Mouse (Mus musculus) telencephalon, adult 2 months (tissue): ENCODE measurements around the gene Kcnma1.

Experiments
- DNase-seq: peaks from one replicate; pipeline ENCODE4 v3.0.0-alpha.2; 2011; ENCODE audit warnings: low read depth, low spot score

Gene Kcnma1

DNA sequence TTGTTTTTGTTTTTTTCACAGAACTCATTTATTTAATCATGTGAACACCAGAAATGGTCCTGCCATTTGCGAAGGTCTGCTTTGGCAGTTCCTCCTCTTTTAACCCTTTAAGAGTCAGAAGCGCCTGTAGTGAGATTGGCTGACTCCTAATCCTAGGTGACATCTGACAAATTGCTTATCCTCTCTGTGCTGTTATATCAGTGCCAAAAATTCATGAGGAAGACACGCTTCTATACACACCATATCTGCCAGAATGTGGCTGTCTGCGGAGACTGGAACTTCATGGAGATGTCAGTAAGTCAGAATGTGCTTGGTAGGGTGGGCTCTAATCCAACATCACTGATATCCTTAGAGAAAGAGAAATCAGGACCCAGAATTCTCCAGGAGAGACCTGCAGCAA lies 157.3 kb downstream of the Kcnma1 start:
- no peak for DNase-seq

DNA sequence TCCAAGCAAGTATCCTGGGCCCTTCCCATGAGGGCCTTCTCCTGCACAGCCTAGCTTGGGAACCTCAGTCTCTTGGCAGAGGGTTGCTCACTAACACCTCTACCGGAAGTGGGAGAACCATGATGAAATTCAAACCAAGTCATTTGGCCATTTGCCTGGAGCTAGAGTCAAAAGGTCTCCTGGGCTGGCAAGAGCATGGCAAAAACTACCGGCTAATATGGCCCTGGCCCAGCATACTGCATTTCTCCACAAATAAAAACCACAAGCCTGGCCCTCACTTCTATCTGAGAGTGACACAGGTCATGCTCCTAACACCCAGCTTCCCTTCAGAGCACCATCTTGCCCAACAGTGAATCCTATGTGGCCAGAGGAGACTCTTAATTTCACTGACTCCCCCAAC lies 159.3 kb downstream of the Kcnma1 start:
- no peak for DNase-seq

DNA sequence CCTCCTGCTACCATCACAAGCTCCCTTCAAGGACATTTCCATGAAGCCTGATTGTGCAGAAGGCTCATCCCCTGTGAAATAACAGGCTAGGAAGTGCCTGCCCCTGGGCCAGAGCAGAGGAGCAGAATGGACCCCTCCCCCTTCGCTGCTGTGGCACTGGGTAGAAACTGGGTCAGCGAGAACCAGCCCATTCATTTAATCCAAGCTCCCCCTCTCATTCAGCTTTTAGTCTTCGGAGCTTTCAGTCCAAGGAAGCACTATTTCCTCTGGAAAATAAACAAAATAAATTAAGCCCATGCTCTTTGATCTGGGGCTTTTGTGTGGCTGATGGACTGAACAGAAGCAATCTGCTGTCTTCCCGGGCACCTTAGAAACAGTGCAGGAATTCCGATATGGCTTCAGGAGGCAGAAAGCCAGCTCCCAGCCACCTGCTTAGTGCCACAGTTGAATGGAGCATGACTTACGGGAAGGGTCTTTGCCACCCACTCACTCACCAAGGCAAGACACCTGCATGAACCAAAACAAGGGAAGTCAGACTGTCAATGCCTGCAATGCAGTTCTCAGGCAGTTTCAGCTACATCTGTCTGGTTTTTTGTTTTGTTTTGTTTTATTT lies 165.7 kb downstream of the Kcnma1 start:
- no peak for DNase-seq

DNA sequence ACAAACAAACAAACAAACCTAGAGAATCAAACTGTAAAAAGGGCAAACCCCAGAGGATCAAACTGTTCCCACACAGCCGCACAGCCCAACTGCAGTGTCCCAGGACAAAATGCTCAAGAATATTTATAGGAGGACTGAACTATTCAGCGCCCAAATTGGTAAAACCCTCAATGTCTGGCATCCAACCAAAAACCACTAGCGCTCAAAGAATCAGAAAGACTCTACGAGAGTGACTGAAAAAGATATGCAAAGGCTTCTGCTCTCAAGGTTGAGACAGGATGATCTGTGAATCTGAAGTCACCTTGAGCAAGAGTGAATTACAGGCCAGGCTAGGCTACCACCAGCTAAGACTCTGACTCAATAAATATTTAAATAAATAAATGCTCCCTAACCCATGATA lies 167.6 kb downstream of the Kcnma1 start:
- no peak for DNase-seq

DNA sequence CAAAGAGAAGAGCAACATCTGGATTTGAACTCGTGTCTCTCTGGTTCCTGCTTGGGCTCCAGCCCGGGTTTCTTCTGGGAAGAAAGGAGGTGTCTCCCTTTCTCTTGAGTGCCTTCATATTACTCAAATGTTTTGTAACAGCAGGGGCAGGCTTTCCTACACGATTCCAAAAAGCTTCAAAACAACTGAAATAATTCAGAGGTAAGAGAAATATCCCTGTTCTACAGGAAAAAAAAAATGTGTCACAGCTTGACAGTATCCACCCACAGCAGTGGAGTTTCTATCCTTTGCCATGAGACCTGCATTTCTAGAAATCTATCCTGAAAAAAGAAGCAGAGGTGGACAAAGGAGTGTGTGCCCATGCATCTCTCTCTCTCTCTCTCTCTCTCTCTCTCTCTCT lies 172.3 kb downstream of the Kcnma1 start:
- DNase-seq: peak; percentile 73

DNA sequence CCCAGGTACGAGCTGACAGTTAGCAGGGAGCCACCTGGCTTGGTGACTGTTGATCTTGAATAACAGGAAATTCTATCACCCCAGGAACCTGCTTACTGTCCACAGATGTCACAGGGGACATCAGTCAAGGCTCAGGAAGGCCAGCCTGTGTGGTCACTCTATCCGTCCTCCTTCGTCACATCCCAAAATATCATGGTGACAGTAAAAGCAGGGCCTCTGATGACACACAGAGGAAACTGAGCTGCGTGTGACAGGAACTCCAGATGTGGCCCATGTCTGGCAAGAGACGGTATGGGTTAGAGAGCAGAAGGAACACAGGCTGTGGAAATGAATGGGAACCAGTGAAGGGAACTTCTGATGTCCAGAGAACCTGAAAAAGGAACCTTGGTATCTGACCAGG lies 174.7 kb downstream of the Kcnma1 start:
- DNase-seq: no peak

DNA sequence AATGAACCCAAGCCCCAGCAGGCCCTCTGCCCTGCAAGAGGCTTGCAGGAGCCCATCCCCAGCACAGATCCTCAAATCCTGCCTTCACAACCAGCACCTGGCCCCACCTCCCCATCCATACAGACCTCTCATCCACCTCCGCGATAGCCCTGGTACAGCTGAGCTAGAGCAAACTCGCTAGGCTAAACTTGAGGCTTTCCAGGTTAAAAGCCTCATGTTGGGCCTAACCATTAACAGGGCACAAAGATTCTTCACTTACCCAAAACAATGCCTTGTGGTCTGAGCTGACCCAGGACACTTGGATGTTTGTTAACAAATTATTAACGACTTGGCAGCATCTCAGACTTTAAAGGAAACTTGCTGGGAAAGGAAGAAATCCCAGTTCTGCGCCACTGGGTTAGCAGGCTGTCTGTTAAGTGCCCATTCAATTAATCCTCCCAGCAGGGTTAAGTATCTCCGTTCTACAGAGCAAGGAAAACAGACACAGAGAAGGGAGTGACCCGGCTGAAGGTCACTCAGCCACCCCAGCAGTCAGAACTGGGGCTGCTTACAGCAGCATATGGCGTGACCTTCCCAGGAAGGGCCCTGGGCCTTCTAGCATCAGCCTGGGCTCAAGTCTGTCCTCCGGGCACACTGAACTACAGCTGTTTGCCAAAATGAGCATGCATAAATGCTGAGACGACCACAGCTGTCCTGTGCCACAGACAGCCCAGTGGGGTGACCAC lies 178.7 kb downstream of the Kcnma1 start:
- no peak for DNase-seq

DNA sequence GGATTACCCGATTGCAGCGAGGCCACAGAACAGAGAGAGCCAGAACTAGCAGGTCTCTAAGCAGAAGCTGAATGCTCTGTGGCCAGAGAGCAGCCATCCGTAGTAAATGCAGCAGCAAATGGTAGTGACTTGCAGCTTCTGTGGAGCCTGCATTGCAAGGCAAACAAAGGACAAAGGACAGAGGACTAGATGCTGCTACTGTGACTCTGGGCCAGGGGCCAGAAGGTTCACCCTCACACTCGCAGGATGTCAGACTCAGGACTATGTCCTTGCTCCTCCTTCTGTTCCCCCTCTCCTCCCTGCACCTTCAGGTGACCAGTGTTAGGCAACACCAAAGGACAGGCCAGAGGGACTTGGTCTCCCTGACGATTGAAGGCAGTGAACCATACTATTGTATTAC lies 183.0 kb downstream of the Kcnma1 start:
- no peak for DNase-seq

DNA sequence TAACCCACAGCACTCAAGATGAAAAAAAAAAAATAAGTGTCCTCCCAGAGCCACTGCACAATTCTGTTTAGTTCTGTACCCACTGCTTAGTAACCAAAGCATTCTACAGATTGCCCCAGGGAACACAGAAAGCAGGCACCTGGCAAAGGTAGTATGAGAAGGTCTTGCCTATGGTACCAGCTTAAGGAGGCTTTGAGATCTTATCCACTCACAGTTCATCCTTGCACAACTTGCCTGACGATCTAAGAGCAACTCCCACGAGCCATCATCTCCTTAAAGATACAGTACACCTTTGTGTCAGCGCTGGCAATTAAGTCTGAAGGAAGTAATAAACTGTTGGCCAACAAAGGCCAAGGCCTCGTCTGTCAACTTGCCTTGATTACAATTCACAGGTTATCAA lies 184.0 kb downstream of the Kcnma1 start:
- no peak for DNase-seq

DNA sequence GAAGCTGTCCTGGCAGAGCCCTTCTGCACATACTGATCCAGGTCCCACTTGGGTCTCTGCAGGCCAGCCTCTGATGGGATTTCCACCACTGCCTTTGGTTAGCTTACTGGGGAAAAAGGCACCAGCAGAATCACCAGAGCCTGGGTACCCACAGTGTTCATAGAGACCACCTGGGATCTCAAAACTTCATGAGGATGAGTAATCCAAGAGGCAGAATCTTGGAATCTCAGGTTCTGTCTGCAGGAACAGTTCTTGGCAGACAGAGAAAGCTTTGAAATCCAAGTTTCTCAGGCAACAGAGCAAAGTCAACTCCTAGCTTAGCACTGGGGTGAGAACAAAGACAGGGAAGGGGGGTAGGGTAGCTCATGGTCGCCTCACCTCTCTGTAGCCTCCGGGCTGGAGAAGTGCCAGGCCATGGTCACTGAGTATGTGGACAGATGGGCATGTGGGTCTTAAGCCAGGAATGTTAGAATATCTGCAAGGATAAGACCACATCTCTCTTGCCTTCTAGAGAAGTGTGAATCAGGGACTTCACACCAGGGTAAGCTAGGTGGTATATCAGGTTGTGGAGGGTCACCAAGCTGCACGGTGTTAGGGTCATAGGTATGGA lies 185.5 kb downstream of the Kcnma1 start:
- no peak for DNase-seq

DNA sequence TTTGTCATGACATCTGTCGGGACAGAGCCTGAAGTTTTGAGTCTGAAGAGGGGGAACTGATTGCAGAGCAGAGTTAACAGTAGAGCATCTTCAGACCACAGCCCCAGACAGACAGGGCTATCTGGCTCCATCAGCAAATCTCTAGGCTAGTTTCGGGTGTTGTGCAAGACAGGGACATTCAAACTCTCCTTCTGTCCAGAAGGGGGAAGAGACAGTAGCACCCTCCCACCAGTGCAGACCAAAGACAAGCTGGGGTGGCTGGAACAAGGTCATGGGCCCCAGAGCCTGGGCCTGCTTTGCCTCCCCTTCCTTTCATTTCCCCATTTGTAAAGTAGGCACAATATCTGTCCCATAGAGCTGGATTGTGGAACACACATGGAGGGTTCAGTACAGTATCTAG lies 189.4 kb downstream of the Kcnma1 start:
- no peak for DNase-seq

DNA sequence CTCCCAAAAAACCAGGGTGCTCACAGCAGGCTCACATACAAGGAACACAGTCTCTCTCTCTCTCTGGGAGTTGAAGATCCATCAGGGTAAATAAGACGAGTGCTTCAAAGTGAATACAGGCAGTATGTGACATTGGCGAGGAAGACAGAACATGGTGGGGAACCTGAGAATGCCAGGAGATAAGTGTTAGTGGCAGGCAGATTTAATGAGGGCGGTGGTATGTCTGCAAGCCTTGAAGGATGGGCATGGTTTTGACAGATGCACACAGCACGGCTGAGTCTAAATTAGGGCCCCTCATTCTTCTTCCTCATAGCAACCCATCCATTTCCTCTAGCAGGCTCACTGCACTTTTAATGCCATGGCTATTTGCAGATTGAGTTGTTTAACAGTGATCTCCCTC lies 190.0 kb downstream of the Kcnma1 start:
- DNase-seq: no peak

DNA sequence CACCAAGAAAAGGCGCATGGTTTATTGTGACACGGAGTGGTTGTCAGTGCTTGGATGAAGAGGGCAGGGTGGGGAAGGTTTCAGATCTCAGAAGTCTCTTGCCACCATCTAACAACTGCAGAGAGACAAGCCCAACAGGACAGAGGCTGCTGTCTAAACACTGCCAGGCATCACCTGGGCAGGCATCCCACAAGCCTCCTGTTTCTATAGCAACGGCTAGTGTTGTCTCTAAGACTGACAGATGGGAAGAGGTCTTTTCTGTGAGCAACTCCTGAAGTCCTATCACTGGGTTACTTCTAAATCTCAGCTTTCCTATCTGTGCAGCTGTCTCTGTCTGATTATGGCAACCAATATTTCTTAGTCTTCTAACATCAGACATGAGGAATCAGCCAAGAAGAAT lies 196.7 kb downstream of the Kcnma1 start:
- DNase-seq: no peak

DNA sequence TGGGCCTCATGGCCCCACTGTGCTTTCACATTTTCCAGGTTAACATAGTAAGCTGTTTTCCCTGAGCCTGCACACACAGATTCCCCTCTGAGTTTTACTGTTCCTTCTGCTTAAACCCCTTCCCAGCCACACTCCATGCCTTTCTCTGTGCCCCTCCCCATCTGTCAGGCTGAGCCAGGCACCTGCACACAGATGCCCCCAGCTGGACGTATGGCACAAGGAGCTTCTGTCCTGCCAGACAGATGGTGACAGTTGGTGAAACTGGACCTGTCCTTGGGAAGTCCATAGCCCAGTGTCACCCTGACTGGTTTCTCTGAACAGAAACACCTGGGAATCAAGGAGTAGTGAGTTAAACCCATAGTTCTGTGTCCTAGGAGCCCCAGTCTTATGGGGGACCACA lies 204.2 kb downstream of the Kcnma1 start:
- no peak for DNase-seq

DNA sequence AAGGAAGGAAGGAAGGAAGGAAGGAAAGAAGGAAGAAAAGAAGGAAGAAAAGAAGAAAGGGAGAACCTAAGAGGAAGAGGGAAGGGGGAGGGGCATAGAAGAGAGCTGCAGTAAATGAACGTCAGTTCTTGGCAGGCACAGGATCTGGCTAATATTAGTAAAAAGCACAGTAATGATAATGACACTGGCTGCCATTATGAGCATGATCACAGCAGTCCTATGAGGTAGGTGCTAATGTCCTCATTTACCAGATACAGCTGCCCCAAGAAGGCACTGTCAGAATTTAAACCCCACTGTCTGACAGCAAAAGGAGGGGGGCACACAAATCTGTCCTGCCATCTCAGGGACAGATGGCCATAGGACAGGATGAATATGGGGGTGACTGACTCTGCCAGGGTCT lies 205.2 kb downstream of the Kcnma1 start:
- DNase-seq: no peak

DNA sequence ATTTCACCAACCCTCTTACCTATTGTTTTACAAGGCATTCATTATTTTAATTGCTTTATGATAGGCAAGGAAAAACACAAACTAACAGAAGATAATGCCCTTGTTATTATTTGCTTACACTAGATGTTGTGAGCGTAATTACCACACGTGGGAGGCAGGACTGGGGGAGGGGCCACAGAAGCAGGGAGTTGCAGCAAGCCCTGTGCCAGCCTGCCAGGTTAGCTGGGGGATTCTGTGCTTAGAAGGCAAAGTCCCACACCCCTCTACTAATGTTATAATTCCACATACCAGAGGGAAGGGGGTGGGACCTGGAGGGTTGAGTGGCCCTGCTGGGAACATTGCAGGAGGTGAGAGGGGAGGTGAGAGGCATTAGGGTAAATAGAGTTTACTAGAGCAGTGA lies 207.9 kb downstream of the Kcnma1 start:
- no peak for DNase-seq

DNA sequence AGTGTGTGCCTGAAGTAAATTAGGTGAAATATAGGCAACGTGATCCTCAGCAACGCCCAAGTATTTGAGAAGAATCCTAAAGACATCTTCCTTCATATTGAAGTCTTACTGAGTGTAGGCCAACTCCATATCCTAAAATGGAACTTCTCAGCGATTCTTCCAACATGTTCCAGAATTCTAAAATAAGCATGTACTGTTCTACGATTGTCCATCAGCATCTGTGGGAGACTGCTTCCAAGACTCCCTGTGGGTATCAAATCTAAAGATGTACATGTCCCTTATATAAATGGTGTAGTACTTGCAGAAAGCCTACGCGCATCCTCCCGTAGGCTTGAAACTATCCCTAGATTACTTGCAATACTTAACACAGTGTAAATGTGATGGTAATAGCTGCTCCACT lies 217.4 kb downstream of the Kcnma1 start:
- DNase-seq: peak; percentile 90

DNA sequence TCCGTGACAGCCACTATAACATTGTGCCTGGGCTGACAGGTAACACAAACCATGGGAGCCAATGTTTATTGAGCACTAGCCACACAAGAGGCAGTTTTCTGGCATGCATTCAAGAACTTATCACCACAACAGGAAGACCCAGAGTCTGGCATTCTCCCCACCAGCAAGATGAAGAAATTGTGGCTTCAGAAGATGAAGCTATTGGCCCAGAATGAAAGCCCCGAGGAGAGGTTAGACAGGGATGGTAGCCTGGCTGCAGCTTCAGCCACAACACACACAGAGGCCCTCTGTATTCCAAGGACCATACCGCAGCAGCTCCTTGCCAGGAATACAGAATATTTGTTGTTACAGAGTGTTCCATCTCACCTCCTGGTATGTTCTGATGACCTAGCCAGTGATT lies 221.6 kb downstream of the Kcnma1 start:
- no peak for DNase-seq

DNA sequence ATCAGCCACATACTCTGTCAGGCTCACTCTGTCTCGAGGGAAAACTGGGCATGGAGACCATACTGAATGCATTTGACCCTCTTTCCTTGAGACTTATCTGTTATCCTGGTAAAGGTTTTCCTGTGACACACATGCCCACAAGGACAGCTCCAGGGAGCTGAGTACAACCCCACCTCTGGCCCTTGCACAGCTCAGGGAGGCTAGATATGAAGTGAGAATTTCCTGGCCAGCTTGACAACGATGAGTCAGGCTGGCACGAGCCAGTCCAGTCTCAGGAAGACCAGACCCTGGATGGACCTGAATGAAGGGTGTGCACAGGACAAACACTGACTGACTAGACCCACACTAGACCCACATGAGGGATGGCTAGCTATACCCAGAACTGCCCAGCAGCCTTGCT lies 222.2 kb downstream of the Kcnma1 start:
- DNase-seq: no peak

DNA sequence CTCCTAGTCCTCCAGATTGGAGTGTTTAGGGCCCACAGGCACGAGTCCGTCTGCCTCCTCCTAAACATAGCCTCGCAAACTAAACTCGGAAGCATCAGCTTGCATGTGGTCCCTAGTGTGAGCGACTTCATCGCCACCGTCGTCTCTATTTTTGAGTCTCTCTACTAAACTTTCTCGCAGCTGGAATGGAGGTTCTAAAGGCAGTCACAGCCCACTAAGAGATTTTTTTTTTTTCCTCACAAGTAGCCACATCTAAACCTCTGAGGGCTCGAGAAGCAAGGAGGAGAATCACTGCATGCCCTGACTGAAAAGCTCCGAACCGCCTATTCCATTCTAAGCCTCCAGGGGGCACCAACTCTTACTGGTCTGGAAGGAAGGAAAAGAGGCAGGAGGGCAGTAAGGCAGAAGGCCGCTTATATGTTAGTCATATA lies 223.0 kb downstream of the Kcnma1 start:
- peak; percentile 86 for DNase-seq

DNA sequence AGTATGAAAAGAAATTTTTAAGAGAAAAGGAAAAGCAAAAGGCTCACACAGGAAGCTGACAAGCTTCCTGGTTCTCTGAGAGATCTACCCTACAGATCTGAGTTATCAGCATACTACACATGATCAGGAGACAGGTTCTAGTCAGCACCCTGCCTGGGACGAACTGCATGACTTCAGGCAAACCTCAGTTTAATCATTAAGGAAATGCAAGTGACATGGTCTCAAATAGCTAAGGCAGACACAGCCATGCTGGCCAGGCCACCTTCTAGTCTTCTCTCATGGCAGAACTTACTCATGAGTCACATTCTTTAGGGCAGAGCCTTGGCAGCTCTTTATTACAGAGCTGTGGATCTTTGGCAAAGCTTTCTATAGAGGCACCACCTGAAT lies 227.6 kb downstream of the Kcnma1 start:
- no peak for DNase-seq

DNA sequence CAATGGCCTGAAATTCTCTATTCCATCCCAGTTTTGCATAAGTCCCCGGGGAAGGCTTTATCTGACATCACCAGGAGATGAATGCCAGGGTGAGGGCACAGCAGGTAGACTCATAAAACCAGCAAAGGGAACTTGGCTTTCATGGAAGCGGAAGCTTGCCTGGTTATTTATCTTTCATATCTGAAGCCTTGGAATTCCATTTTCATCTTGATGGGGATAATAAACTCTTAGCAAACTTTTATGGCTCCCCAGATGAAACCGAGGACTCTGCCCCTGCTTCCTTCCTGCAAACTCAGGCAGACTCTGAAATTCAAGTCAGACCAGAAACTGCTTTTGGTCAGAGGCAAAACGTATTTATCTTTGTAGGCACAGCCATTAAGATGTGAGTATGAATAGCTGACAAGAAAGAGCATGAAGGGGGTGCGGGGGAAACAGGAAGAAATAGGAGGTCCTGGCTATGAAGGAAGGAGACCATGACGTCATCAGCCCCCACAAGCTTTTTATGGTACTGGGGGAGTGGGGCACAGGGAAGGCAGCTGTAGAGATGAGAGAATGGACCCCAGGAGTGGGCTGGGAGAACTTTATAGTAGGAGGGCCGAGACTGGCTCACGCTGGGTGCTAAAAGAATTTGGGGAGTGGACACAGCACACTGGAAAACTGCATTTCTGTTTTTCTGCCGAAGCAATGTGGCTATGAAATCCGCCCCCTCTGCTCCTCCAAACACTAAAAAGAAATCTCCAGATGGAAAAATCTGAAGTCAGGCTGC lies 228.2 kb downstream of the Kcnma1 start:
- peak; percentile 83 for DNase-seq
